Mouse (Mus musculus) retina, postnatal 1 day (tissue): ENCODE measurements at regions not wholly inside any gene's neighbourhood (a gene's known extent, or its start where the extent isn't known, plus 50 kb on each side); places are given as distances from the start of the nearest gene placed in this dataset.
A peak's percentile ranks its signal among the peaks of the same experiment; 100 is the strongest.

ENCODE experiments used
- DNase-seq: peaks from one replicate; pipeline ENCODE4 v3.0.0-alpha.2; 2012

DNA sequence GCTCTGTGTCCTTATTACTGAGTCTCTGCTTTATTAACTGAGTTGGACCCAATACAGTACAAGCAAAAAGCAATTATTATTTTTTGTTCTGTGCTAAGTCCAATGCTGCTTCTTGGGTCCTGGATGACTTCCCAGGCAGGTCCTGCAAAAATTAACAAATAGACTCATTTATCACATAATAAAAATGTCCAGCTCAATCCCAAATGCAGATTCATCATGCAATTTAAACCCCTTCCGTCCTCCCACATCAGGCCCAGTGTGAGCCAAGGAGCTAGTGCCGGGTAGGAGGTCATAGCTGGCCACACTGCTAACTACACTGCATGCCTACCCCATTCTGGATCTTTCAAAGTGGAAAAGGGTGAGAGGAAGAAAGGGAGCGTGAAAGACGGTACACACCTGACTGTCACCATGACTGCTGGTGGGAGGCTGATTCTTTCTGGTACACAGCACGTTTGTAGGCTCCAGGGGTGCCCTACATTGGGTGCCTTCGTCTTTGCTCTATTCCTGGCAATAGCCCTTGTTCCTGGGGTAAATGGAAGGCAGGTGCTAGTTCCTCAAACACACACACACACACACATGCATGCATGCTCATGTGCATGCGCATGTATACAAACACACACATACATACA, 515.7 kb upstream of the Gm19410 start:
- no peak for DNase-seq

DNA sequence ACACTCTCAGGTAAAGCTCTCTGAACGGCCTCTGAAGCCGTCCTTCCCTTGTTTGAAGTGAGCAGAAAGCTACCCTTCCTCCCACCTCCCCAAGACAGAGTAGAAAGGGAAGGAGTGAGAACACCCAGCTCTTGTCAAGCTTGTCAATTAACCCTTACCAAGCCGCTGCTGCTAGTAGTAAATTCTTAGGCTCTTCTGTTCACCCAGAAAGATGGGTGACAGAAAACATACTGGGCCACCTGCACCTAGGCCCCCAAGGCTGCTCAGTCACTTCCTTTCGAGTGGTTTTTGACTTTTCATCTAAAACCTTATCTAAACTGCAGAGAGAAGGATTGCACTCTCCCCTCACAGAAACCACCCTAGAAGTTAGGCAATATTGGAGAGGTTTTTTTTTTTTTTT, 514.9 kb upstream of the Gm19410 start:
- no peak for DNase-seq

- DNase-seq: no peak
Observed at GRCm38 (mm10) chr8:35253946-35254345, 511.6 kb upstream of the Gm19410 start.

DNA sequence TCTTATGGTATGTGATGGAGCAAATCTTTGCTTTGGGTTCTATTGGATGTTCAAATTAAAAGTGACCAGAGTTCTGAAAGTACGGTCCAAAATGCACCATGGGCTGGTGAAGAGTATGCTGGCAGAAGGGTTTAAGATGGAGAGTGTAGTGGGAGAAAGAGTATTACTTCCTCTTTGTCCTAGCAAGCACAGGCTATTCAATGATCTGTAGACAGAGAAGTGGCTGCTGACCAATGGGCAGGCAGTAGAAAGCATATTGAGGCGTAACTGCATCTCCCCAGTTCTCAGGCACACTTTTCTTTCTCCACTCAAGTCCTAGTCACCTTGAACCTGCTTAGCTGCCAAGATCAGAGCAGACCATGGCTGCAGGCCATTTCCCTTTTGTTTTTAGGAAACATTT, 510.3 kb upstream of the Gm19410 start:
- DNase-seq: no peak

- peak; percentile 14 for DNase-seq
Observed at GRCm38 (mm10) chr8:35256958-35257357, 508.6 kb upstream of the Gm19410 start.

- DNase-seq: peak; percentile 20
Observed at GRCm38 (mm10) chr8:35268221-35268620, 497.4 kb upstream of the Gm19410 start.

GRCm38 (mm10) chr8:35268986-35269385, 496.6 kb upstream of the Gm19410 start:
- DNase-seq: no peak

GRCm38 (mm10) chr8:35275972-35276371, 489.6 kb upstream of the Gm19410 start:
- DNase-seq: no peak

DNA sequence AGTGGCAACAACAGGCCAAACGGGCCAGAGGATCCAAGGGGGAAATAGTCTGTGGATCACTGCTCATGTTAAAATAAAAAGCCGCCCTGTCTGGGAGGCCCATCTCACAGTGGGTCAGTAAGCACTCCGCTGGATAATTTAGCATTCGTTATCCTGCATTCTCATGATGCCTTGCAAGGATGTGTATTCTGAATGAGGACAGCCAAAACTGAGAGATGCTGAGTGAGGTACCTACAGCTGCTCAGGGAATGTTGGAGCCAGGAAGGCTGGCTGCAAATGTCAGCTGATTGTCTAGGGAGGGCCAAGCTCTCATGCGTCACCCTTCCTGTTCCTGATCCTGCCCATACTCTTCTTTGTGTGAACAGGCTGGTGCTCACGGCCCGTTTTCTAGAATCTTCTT, 489.1 kb upstream of the Gm19410 start:
- DNase-seq: no peak

DNA sequence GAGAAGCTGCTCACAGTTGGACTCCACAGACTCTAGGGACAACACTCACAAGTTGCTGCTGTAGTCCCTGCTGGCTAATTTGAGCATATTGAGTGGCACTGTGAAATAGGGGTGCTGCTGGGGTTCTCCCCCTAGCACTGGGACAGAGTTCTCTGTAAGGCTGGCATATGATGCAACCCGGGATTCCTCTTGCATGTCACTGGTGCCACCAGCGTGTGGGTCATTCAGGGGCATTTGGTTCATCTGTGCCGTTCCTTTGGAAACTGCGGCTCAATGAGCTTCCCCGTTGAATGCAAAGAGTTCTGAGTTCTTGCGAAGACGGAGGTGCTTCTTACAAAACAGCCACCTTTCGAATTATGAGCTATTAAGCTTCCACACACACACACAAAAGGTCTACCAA, 486.6 kb upstream of the Gm19410 start:
- no peak for DNase-seq

GRCm38 (mm10) chr8:35280741-35281140, 484.8 kb upstream of the Gm19410 start:
- DNase-seq: no peak

- DNase-seq: no peak
Observed at GRCm38 (mm10) chr8:35283366-35283765, 482.2 kb upstream of the Gm19410 start.

DNA sequence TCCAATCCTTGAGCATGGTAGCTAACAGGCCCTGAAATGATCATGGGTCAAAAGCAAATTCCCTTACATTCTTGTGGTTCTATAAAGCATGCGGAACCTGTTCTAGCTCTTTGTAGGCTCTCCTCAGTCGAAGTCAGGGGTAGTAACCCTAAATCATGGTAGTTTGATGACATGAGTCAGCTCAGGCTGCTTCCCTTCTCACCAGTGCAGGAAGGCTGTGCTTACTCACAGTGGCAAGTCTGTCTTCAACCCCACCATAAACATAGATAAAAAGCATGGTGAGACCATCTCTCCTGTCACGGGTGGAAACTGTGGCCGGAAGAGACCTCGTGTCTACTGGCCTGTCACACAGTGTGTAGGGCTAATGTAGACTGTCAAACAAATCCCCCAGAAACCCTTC, 476.6 kb upstream of the Gm19410 start:
- DNase-seq: no peak

DNA sequence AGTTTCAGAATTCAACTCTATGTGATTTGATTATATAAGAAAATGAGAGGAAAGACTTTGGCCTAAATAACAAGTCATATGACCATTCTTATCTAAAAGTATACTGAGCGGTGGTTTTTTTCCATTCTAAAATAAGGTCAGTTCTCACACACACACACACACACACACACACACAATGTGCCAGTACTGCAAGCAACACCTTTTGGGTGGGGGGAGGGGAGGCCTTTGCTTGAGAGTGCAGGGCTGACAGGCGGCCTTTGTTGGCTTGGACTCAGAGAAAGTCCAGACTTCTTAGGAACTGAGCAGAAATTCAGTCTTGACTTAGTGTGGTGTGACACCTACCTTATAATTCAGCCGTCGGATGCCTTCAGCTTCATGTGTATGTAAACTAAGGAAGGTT, 475.6 kb upstream of the Gm19410 start:
- no peak for DNase-seq

DNA sequence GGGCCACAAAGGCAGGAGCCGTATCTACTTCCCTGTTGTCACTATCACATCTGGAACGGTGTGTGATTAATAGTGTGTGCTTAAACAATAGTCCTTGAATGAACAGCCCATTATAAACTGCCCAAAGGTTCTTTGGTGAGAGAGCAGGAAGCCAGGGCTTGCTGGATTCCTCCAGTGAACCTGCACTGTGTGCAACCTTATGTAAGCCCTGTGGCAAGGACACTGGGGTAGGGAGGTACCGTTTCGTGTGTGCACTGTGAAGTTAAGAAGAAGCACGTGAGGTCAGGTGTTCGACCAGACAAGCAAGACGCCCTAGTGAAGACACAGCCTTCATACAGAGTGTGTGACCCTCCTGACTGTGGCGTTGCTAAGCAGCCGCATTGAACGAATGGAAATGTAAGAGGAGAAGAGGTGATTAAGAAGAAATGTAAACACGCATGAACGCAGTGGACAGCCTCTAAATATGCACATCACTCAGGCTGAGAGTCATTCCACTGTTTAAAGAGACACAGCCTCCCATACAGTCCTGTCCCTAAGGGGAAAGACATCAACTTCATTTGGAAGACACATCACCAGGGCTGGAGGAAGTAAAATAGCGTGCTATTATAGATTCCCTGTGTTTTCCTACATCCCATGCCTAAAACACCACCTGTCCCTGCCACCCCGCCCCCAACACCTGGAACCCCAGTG, 472.0 kb upstream of the Gm19410 start:
- DNase-seq: no peak

GRCm38 (mm10) chr8:35296936-35297335, 468.7 kb upstream of the Gm19410 start:
- no peak for DNase-seq

DNA sequence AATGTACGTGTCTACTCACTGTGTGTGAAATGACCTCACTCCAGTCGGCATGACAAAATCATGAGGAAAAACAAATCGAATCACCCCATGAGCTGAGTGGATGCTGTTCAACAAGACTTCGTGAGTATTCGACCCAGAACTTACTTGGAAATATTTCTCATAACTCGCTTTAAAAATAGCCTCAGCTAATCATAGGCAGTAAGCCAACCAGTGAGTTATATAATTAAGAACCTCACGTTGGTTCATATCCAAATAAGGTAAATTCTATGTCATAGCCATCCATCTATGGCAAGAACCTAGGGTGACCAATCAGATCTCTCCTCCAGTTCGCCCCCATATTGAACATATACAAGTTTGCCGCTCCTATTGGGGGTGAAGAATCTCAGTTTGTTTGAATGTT, 466.5 kb upstream of the Gm19410 start:
- no peak for DNase-seq

GRCm38 (mm10) chr8:35300359-35300758, 465.2 kb upstream of the Gm19410 start:
- no peak for DNase-seq

DNA sequence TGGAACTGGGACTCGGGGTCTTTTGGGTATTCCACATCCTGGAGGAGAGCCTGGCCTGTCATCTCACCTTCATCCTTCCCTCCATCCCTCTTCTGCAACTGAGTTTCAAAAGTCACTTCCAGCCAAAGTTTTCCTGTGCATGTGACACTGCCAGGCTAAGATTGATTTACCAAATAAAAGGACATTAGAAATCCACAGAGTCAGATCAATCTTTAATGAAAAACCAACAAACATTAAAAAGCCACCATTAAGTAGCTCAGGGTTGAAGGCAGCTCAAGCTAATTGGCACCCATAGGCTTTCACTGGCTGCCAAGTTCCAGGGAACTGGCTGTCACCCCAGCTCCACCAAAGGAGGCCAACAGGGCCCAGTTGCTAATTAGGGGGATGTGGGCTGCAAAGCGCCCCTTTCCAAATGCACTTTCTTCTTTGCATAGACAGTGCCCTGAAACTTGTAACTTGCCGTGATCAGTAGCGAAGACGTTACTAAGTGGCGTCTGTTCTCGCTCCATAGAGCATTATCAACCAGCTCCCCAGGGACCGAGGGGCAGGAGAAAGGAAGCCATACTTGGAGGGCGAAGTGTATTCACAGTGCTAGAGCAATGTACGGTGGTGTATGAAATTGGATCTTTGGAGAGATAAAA, 464.6 kb upstream of the Gm19410 start:
- peak; percentile 14 for DNase-seq

DNA sequence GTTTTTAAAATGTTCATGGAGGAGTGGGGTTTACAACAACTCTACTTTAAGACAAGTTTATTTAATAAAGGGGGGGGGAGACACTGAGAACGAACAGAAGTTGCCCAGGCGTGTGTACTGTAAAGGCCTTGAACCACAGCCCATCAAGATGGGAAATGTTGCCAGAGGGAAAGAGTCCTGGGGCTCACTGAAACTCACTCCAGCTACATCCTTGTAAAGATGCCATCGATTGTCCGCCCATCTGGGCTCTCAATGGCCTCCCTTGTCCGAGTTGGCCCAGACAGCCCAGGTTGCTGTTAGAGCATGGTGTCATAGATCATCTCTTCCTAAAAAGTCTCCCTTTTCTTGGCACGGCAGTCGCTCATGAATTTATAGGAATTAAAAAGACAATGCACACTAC, 462.7 kb upstream of the Gm19410 start:
- DNase-seq: no peak

DNA sequence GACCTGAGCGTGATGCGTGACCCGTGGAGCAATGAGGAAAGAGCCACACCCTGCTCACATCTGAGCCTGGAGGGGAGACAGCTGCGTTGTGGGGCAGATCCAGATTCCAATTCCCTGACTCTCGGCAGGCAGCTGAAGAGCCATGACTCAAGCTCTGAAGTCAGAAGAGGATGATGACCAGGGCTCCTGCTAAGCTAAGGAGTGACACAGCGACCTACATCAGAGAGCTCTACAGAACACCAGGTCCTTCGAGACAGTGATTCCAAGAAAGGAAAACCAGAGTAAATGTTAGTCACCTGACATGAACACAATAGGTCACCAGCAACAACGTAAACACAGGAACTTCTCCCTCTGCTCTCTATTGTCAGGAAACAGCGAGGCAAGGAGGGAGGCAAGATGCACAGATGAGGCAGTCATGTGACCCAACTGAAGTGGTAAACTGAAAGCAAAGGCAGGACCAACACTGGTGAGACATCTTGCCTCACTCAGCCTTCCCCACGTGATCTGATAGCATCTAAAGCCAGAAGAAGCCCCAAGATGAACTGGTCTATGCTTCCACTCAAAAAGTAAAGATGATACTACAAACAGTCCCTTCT, 444.2 kb upstream of the Gm19410 start:
- no peak for DNase-seq

DNA sequence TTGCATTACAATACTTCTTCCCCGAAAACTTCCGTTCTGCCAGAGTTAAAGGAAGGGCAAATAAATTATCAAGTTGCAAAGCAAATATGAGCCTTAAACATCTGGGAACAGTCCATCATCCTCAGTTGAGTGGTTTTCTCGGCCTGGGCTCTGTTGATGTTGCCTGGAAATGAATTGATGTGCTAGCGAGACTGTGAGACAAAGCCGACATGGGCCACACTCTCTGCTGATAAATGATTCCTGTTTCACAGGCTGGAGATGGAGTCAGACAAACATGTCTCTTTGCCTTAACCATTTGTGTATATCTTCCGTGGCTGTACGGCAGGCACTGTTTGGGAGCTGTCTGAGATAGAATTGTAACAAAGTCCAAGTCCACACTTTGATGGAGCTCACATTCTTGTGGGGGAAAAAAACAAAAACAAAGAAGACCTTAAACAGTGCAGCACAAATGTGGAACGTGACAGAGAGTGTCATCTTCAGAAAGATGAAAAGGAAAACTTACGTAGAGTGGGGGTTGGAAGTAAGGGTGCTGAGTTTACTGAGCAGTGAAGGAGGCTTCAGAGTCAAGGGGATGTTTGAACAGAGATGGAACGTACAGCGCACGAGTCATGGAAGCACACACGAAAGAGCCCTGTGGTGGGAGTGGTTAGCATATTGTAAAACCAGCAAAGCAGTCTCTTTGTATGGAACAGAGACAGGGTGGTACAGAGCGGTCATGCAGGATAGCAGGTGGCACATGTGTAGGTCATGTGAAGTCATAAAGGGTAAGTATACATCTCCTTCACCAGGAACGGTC, 442.2 kb upstream of the Gm19410 start:
- DNase-seq: no peak
